Mouse (Mus musculus) inflammation-experienced regulatory T-cells, adult 6 months (primary cell): ENCODE measurements around the gene Vax1. TPM values are rescaled to one million over a fixed set of nuclear protein-coding genes. Genes with fewer than 3 reads are reported as not detected.

ENCODE experiments used
- ATAC-seq: one replicate; pipeline ENCODE4 v1.8.0; 2017
- polyA plus RNA-seq, 3 experiments: library from polyadenylated mRNA; unstranded; fragments of 100-300 nt; shearing (Covaris generic); gene quantifications; one replicate each; pipeline ENCODE4 v1.2.1; 2017

The Vax1 gene
- polyA plus RNA-seq, 3 experiments from 2014 or later, result not detected

GRCm38 (mm10) chr19:59169143-59169935 lies 517 bp downstream of the Vax1 start:
- ATAC-seq, result no peak

- ATAC-seq, result no peak
Observed at GRCm38 (mm10) chr19:59168386-59168905, 1.4 kb downstream of the Vax1 start.

- no peak for ATAC-seq
Observed at GRCm38 (mm10) chr19:59167871-59168270, 2.0 kb downstream of the Vax1 start.

- ATAC-seq, result no peak
Observed at GRCm38 (mm10) chr19:59166879-59167278, 3.0 kb downstream of the Vax1 start.

GRCm38 (mm10) chr19:59166311-59166761 lies 3.5 kb downstream of the Vax1 start:
- ATAC-seq, result no peak

GRCm38 (mm10) chr19:59165577-59165976 lies 4.3 kb downstream of the Vax1 start:
- no peak for ATAC-seq

GRCm38 (mm10) chr19:59164896-59165560 lies 4.8 kb downstream of the Vax1 start:
- no peak for ATAC-seq

- ATAC-seq, result no peak
Observed at GRCm38 (mm10) chr19:59164111-59164510, 5.7 kb downstream of the Vax1 start.

GRCm38 (mm10) chr19:59156702-59157101 lies 13.2 kb downstream of the Vax1 start:
- no peak for ATAC-seq

- ATAC-seq, result no peak
Observed at GRCm38 (mm10) chr19:59154171-59154570, 15.7 kb downstream of the Vax1 start.

GRCm38 (mm10) chr19:59145492-59146140 lies 24.2 kb downstream of the Vax1 start:
- no peak for ATAC-seq

- no peak for ATAC-seq
Observed at GRCm38 (mm10) chr19:59145064-59145463, 24.8 kb downstream of the Vax1 start.

- ATAC-seq, result no peak
Observed at GRCm38 (mm10) chr19:59142206-59142605, 27.6 kb downstream of the Vax1 start.

GRCm38 (mm10) chr19:59135387-59135786 lies 34.5 kb downstream of the Vax1 start:
- ATAC-seq, result no peak

- no peak for ATAC-seq
Observed at GRCm38 (mm10) chr19:59134916-59135315, 34.9 kb downstream of the Vax1 start.

GRCm38 (mm10) chr19:59133202-59133601 lies 36.7 kb downstream of the Vax1 start:
- ATAC-seq, result no peak

GRCm38 (mm10) chr19:59129671-59130070 lies 40.2 kb downstream of the Vax1 start:
- no peak for ATAC-seq

- no peak for ATAC-seq
Observed at GRCm38 (mm10) chr19:59128531-59129204, 41.2 kb downstream of the Vax1 start.

- no peak for ATAC-seq
Observed at GRCm38 (mm10) chr19:59127424-59127823, 42.4 kb downstream of the Vax1 start.
